Mouse (Mus musculus) heart, adult 2 months (tissue): Measurements from ENCODE around the gene Ankrd11. TPM values are rescaled to one million over a fixed set of nuclear protein-coding genes. Genes with fewer than 3 reads are reported as not detected.

Experiments used
- DNase-seq, 2 experiments: peaks; one replicate each; pipeline ENCODE4 v3.0.0; 2021
- H3K27ac ChIP-seq: fragments of 200-600 bp; 2 replicates; pipeline ENCODE4 v1.8.1; 2022
- H3K27me3 ChIP-seq: fragments of 200-500 bp; 2 replicates; pipeline ENCODE4 v1.6.1; 2012; ENCODE audit warnings: mild to moderate bottlenecking, low read length, inconsistent platforms, mixed read lengths; ENCODE audit not compliant: control insufficient read depth, insufficient read depth
- H3K36me3 ChIP-seq: fragments of 200-500 bp; 2 replicates; pipeline ENCODE4 v1.6.1; 2012; ENCODE audit warnings: low read length, inconsistent platforms; ENCODE audit not compliant: control insufficient read depth, insufficient read depth
- H3K4me1 ChIP-seq: fragments of 200-500 bp; 2 replicates; pipeline ENCODE4 v1.6.1; 2011; ENCODE audit warnings: low read length; ENCODE audit not compliant: control insufficient read depth, insufficient read depth
- H3K4me3 ChIP-seq: fragments of 200-600 bp; 2 replicates; pipeline ENCODE4 v1.8.1; 2022
- H3K79me2 ChIP-seq: fragments of 200-500 bp; replicated peaks from 2 replicates; pipeline ENCODE4 v1.6.1; 2012; ENCODE audit warnings: mild to moderate bottlenecking, inconsistent platforms, low read length, moderate library complexity, mixed read lengths; ENCODE audit not compliant: control insufficient read depth, insufficient read depth
- H3K9ac ChIP-seq: fragments of 200-500 bp; 2 replicates; pipeline ENCODE4 v1.6.1; 2012; ENCODE audit warnings: low read depth, mild to moderate bottlenecking, control low read depth, inconsistent platforms, low read length, mixed read lengths
- CTCF ChIP-seq: fragments of 200-600 bp; IDR thresholded peaks from 2 replicates; pipeline ENCODE4 v1.8.1; 2022; ENCODE audit warnings: antibody characterized with exemption, mild to moderate bottlenecking, moderate library complexity
- EP300 ChIP-seq: fragments of 200-500 bp; IDR thresholded peaks from 2 replicates; pipeline ENCODE4 v1.6.1; 2011; ENCODE audit warnings: low read depth, low read length, control low read depth; ENCODE audit not compliant: insufficient read depth
- POLR2A ChIP-seq: fragments of 200-500 bp; IDR thresholded peaks from 2 replicates; pipeline ENCODE4 v1.6.1; 2011; ENCODE audit warnings: mild to moderate bottlenecking, low read depth, low read length, control low read depth; ENCODE audit not compliant: insufficient read depth
- WGBS: fragments of 180-500 bp; shearing (Covaris S2); methylation state at CpG from one replicate; pipeline ENCODE4 v1.1.7; 2018; 5-methylcytosine and 5-hydroxymethylcytosine counted together
- intact Hi-C: fragments of 180-260 bp; cut with DNase I; formaldehyde crosslinking; loops from one replicate; pipeline ENCODE4 v1.15.1; 2025
- polyA plus RNA-seq: library from polyadenylated mRNA; depleted of rRNA; stranded (reverse); fragments of >200 nt; gene quantifications from 2 replicates; pipeline ENCODE4 v1.2.3, GENCODE M21; 2012
- total RNA-seq, 2 experiments: library from RNA; stranded (reverse); gene quantifications; 2 replicates each; pipeline ENCODE4 v1.2.3; 2021

The Ankrd11 gene
- total and polyA plus RNA-seq, 3 experiments: 34.4 to 76.3 (median 68.0) TPM

DNA sequence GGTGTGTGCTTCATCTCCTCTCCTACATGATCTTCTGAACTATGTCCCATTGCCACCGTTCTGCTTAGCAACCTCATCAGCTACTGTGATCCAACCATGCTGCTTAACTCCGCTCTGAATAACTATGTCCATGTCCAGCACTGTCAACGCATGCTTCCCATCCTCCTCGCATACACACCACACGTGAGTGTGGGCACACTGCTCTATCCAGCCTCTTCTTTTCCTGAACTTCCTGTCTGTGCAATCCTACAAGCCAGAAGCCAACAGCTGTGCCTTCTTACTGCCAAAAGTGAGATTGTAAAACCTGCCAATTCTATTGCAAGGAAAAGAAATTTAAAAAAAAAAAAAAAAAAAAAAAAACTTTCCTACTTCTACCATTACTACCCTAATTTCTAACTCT, 60.4 kb downstream of the Ankrd11 start:
- Histone ChIP-seq H3K4me3 (no peak overlapping the region), H3K79me2 (peaks cover 11% of the 10 kb centered on the region), H3K36me3 (peaks cover 18% of the 10 kb centered on the region), H3K27me3 (no peaks in the 10 kb centered on the region), H3K4me1 (peaks cover 37% of the 10 kb centered on the region), H3K9ac (no peak overlapping the region), H3K27ac (no peak overlapping the region)
- intact Hi-C loops: loop anchor here (2.0 kb wide), 1 partner anchor 31 kb away; no protein-coding TSS in a partner anchor
- 39% methylated on average over 5 of the region's 5 CpGs for WGBS
- TF ChIP-seq EP300 (no peak), CTCF (no peak), POLR2A (no peak)
- no peak for DNase-seq

GRCm38 (mm10) chr8:122979865-122980509, 62.1 kb downstream of the Ankrd11 start:
- Histone ChIP-seq H3K4me3 (no peak overlapping the region), H3K9ac (no peak overlapping the region), H3K27me3 (no peaks in the 10 kb centered on the region), H3K4me1 (peaks cover 27% of the 10 kb centered on the region), H3K79me2 (peaks cover 12% of the 10 kb centered on the region), H3K36me3 (peaks cover 17% of the 10 kb centered on the region), H3K27ac (no peak overlapping the region)
- no peak for TF ChIP-seq POLR2A
- no peak for TF ChIP-seq CTCF
- no peak for TF ChIP-seq EP300
- intact Hi-C loops: loop anchor here (5.0 kb wide), 1 partner anchor 68 kb away; no protein-coding TSS in a partner anchor
- WGBS: 24% methylated on average over 10 of the region's 10 CpGs
- no peak for DNase-seq

DNA sequence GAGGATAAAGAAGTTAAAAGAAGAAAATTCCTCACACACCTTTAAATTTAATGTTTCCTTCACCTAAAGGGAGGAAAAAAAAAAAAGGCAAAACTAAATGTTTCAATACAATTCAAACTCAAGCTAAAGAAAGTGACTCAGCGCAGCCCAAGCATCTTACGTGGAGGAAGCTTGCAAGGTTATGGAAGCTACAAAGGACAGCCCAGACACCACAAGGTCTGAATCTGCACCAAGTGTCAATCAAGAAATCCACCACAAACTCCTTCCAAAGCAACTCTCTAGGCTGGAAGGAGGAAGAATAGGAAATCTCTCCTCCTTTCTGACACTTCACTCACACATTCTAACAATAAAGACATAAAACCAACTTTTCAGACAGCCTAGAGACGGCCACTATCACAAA, 62.7 kb downstream of the Ankrd11 start:
- intact Hi-C loops: loop anchor here (5.0 kb wide), 1 partner anchor 67 kb away; no protein-coding TSS in a partner anchor
- 62% methylated on average over 3 of the region's 3 CpGs for WGBS

DNA sequence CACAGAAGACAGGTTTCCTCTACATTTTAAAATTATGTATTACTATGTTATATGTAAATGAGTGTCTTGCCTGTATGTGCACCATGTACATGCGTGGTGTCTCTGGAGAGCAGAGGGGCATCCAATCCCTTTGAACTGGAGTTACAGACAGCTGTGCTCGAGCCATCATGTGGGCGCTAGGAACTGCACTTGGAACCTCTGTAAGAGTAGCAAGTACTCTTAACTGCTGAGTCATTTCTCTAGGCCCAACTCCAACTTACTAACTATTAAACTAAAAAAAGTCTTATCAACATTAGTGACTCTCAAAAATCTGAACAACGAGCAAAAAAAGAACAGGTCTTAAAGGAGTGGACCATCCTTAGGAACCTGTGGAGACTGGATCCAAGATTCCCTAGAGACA, 66.0 kb downstream of the Ankrd11 start:
- Histone ChIP-seq H3K27ac (peak overlapping the region; percentile 21), H3K4me1 (peaks cover 15% of the 10 kb centered on the region), H3K4me3 (no peak overlapping the region), H3K36me3 (peaks cover 17% of the 10 kb centered on the region), H3K27me3 (no peaks in the 10 kb centered on the region), H3K9ac (no peak overlapping the region), H3K79me2 (peaks cover 7% of the 10 kb centered on the region)
- DNase-seq: no peak
- no peak for TF ChIP-seq CTCF
- TF ChIP-seq EP300: no peak
- no peak for TF ChIP-seq POLR2A
- intact Hi-C loops: loop anchor here (5.0 kb wide), 1 partner anchor 64 kb away; no protein-coding TSS in a partner anchor
- 46% methylated on average over 4 of the region's 4 CpGs for WGBS

More for the DNA sequence above, 62.7 kb downstream of the Ankrd11 start:
- Histone ChIP-seq H3K27ac (no peak overlapping the region), H3K4me1 (peaks cover 26% of the 10 kb centered on the region), H3K36me3 (peaks cover 17% of the 10 kb centered on the region), H3K79me2 (peaks cover 10% of the 10 kb centered on the region), H3K4me3 (no peak overlapping the region), H3K9ac (no peak overlapping the region), H3K27me3 (no peaks in the 10 kb centered on the region)
- DNase-seq: no peak
- TF ChIP-seq EP300: no peak
- no peak for TF ChIP-seq CTCF
- no peak for TF ChIP-seq POLR2A

DNA sequence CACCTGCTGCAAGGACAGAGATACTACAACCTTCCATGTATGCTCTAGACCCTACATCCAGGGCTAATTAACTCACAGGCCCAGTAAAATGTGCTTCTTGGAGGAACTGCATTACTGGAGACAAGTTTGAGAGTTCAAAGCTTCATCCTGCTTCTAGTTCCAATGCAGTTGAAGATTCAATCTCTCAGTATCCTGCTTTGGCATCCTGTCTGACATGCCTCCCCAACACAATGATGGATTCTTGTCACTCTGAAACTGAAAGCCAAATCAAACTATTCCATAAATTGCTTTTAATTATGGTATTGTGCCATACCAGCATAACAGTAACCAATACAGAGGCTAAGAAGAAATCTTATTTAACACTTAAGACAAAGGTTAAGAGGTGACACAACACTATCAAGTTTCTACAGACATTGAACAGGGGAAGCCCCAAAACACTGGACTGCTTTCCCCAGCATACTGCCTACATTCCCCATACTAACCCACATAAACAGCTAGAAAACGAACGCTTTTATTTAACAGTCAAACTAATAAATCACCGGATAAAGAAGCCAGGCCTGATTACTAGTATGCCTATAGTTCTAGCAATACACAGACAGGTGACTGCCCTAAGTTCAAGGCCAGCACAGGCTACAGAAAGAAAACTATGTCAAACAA, 72.0 kb downstream of the Ankrd11 start:
- H3K27me3 ChIP-seq: no peaks in the 10 kb centered on the region
- H3K4me1 ChIP-seq: peaks cover 2% of the 10 kb centered on the region
- no peak overlapping the region for H3K27ac ChIP-seq
- no peak overlapping the region for H3K9ac ChIP-seq
- WGBS: 92% methylated on average over 3 of the region's 3 CpGs
- H3K79me2 ChIP-seq: peaks cover 14% of the 10 kb centered on the region
- no peak for DNase-seq
- H3K36me3 ChIP-seq: no peaks in the 10 kb centered on the region; the same call in 1 of the 2 replicates
- H3K4me3 ChIP-seq: no peak overlapping the region
- intact Hi-C loops: no loop called here
- TF ChIP-seq CTCF: no peak
- TF ChIP-seq EP300: no peak
- no peak for TF ChIP-seq POLR2A

DNA sequence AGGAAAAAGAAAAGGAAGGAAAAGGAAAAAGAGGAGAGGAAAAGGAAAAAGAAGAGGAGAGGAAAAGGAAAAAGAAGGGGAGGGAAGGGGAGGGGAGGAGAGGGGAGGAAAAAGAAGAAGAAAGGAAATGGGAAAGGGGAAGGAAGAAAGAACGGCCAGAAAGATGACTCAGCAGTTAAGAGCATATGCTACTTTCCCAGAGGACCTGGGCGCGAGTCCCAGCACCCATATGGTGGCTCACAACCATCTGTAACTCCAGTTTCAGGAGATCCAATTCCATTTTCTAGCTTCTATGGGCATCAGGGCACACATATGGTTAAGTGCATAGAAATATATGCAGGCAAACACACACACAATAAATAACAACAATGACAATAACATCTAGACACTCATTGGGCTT, 73.9 kb downstream of the Ankrd11 start:
- peaks cover 2% of the 10 kb centered on the region for H3K4me1 ChIP-seq
- no peaks in the 10 kb centered on the region for H3K27me3 ChIP-seq
- H3K9ac ChIP-seq: no peak overlapping the region
- no peak for DNase-seq
- WGBS: 80% methylated on average over 3 of the region's 3 CpGs
- TF ChIP-seq EP300 (no peak), POLR2A (no peak), CTCF (no peak)
- H3K27ac ChIP-seq: no peak overlapping the region
- no peak overlapping the region for H3K4me3 ChIP-seq
- no peaks in the 10 kb centered on the region; the same call in 1 of the 2 replicates for H3K36me3 ChIP-seq
- intact Hi-C loops: no loop called here
- H3K79me2 ChIP-seq: peaks cover 24% of the 10 kb centered on the region
